Comparison of ENCODE assay signal across 8 mouse cellular contexts in the genomic region with DNA sequence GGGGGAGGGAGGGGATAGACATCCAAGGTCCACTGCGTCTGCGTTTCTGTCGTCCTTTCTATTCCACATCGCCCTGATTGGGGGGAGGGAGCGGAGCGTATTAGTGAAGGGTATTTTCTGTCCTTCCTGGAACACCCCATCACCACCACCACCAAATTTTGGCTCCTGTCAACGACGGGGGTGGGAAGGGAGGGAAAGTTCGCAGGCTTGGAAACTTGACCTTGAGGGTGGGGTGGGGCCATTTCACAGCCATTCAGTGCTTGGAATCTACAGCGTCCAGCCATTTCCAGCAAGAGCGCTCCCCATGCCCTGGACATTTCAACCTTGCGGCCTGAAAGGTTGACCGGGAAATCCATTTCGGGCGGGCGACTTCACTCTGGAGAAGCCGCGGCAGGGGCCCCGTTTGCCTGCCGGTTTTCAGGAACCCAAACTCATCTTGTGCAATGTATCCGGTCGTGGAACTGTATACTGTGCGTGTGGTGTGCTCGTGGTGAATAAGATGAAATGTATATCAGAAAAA. TPM values are rescaled to one million over a fixed set of nuclear protein-coding genes. Genes with fewer than 3 reads are reported as not detected.
DNase-seq lines count a peak whose midpoint lies in the region; ATAC-seq and TF ChIP-seq lines count a peak whose summit lies in the region.

No protein-coding gene starts in this region.

- no peak for TF ChIP-seq CTCF in E14TG2a.4 (conservative IDR thresholded peaks at IDR 0.05; ENCODE audit: low read length)

- H3K4me3 ChIP-seq in E14TG2a.4 (replicated peaks; ENCODE audit: low read length) = peak overlapping the region; percentile 60
- peak overlapping the region; percentile 34 for H3K4me3 ChIP-seq in embryonic facial prominence, embryonic 10.5 days
- H3K4me3 ChIP-seq in hindbrain, embryonic 14.5 days (replicated peaks; ENCODE audit: low read length) = peak overlapping the region; percentile 54
- peak overlapping the region; percentile 18 for H3K4me3 ChIP-seq in midbrain, embryonic 11.5 days (ENCODE audit: low read depth, low read length)
- no peak overlapping the region for H3K4me3 ChIP-seq in intestine, embryonic 16.5 days (ENCODE audit: low read length)

- no peak for ATAC-seq in hindbrain, embryonic 14.5 days (ENCODE audit: low FRiP score)
- no peak for ATAC-seq in midbrain, embryonic 11.5 days (ENCODE audit: low FRiP score)
- no peak for ATAC-seq in intestine, embryonic 16.5 days

- 3% methylated on average over 24 of the region's 24 CpGs for WGBS in embryonic facial prominence, embryonic 10.5 days
- WGBS in hindbrain, embryonic 14.5 days = under 1% methylated on average over 24 of the region's 24 CpGs
- WGBS in midbrain, embryonic 11.5 days = 2% methylated on average over 24 of the region's 24 CpGs
- 3% methylated on average over 24 of the region's 24 CpGs for WGBS in intestine, embryonic 16.5 days

- H3K9me3 ChIP-seq in E14TG2a.4 (ENCODE audit: low read length) = peaks cover 15% of the 10 kb centered on the region
- no peaks in the 10 kb centered on the region for H3K9me3 ChIP-seq in embryonic facial prominence, embryonic 10.5 days
- no peaks in the 10 kb centered on the region for H3K9me3 ChIP-seq in hindbrain, embryonic 14.5 days (ENCODE audit: control insufficient read depth, low read length)
- H3K9me3 ChIP-seq in midbrain, embryonic 11.5 days (ENCODE audit: control insufficient read depth, low read length) = no peaks in the 10 kb centered on the region
- no peaks in the 10 kb centered on the region for H3K9me3 ChIP-seq in intestine, embryonic 16.5 days (ENCODE audit: control insufficient read depth, low read length)

- peaks cover 98% of the 10 kb centered on the region for H3K27me3 ChIP-seq in E14TG2a.4 (ENCODE audit: insufficient read depth, low read length)
- H3K27me3 ChIP-seq in embryonic facial prominence, embryonic 10.5 days (replicated peaks; ENCODE audit: low read depth, poor library complexity, severe bottlenecking) = peaks cover 100% of the 10 kb centered on the region
- H3K27me3 ChIP-seq in hindbrain, embryonic 14.5 days (ENCODE audit: control insufficient read depth, insufficient read depth, low read length) = peaks cover 85% of the 10 kb centered on the region
- H3K27me3 ChIP-seq in midbrain, embryonic 11.5 days (ENCODE audit: control insufficient read depth, insufficient read depth, low read length) = peaks cover 82% of the 10 kb centered on the region
- peaks cover 82% of the 10 kb centered on the region for H3K27me3 ChIP-seq in intestine, embryonic 16.5 days (replicated peaks; ENCODE audit: control insufficient read depth, insufficient read depth, low read length)

- H3K27ac ChIP-seq in embryonic facial prominence, embryonic 10.5 days (replicated peaks) = no peak overlapping the region
- H3K27ac ChIP-seq in hindbrain, embryonic 14.5 days = peak overlapping the region; percentile 97
- H3K27ac ChIP-seq in midbrain, embryonic 11.5 days (ENCODE audit: low read depth, low read length) = no peak overlapping the region
- no peak overlapping the region for H3K27ac ChIP-seq in intestine, embryonic 16.5 days (ENCODE audit: low read length)

- peak overlapping the region; percentile 89 for H3K9ac ChIP-seq in hindbrain, embryonic 14.5 days
- 0 out of 2 replicates have a peak overlapping the region, but pooled peaks have one; percentile 30 for H3K9ac ChIP-seq in midbrain, embryonic 11.5 days (ENCODE audit: low read length)
- no peak overlapping the region for H3K9ac ChIP-seq in intestine, embryonic 16.5 days (ENCODE audit: low read depth, low read length)

- DNase-seq in embryonic facial prominence, embryonic 10.5 days (ENCODE audit: low spot score) = peak; percentile 50
- no peak for DNase-seq in hindbrain, embryonic 14.5 days (ENCODE audit: low spot score)
- DNase-seq in midbrain, embryonic 11.5 days (ENCODE audit: low spot score, missing footprints) = peak; percentile 95
- no peak for DNase-seq in right cerebral cortex, adult 2 months (ENCODE audit: low spot score in 2 of 2)
- DNase-seq in left cerebral cortex, postnatal 36 days (ENCODE audit: low spot score in 2 of 2) = no peak
- DNase-seq in urinary bladder, postnatal 36 days (ENCODE audit: low spot score in 2 of 2) = no peak

- H3K36me3 ChIP-seq in E14TG2a.4 (ENCODE audit: insufficient read depth, low read length) = no peaks in the 10 kb centered on the region
- no peaks in the 10 kb centered on the region for H3K36me3 ChIP-seq in embryonic facial prominence, embryonic 10.5 days (replicated peaks)
- H3K36me3 ChIP-seq in hindbrain, embryonic 14.5 days (replicated peaks; ENCODE audit: control insufficient read depth, insufficient read depth) = 0 out of 2 replicates have a peak, but pooled peaks cover 7% of the 10 kb centered on the region
- no peaks in the 10 kb centered on the region for H3K36me3 ChIP-seq in midbrain, embryonic 11.5 days (ENCODE audit: control insufficient read depth, insufficient read depth, low read length)
- no peaks in the 10 kb centered on the region for H3K36me3 ChIP-seq in intestine, embryonic 16.5 days (ENCODE audit: control insufficient read depth, insufficient read depth, low read length)

- H3K4me1 ChIP-seq in E14TG2a.4 (replicated peaks; ENCODE audit: low read depth, low read length) = peaks cover 49% of the 10 kb centered on the region
- peaks cover 40% of the 10 kb centered on the region for H3K4me1 ChIP-seq in embryonic facial prominence, embryonic 10.5 days
- H3K4me1 ChIP-seq in hindbrain, embryonic 14.5 days (replicated peaks; ENCODE audit: control insufficient read depth, insufficient read depth, low read length) = peaks cover 11% of the 10 kb centered on the region; the same call in 1 of the 2 replicates
- peaks cover 14% of the 10 kb centered on the region for H3K4me1 ChIP-seq in midbrain, embryonic 11.5 days (ENCODE audit: control insufficient read depth, insufficient read depth, low read length)
- H3K4me1 ChIP-seq in intestine, embryonic 16.5 days (ENCODE audit: control insufficient read depth, insufficient read depth, low read length) = peaks cover 4% of the 10 kb centered on the region

- intact Hi-C loops in left cerebral cortex, postnatal 36 days (cut with DNase I) = no loop called here

- peak overlapping the region; percentile 66 for H3K4me2 ChIP-seq in hindbrain, embryonic 14.5 days (replicated peaks)
- H3K4me2 ChIP-seq in midbrain, embryonic 11.5 days = peak overlapping the region; percentile 29
- H3K4me2 ChIP-seq in intestine, embryonic 16.5 days (ENCODE audit: low read depth, low read length) = no peak overlapping the region

RNA-seq across cellular contexts. Expression of a gene that starts 4.7 kb away (rescaled TPM):
- polyA plus RNA-seq in embryonic facial prominence, embryonic 10.5 days (2016; fragmentation: Nextera tagmentation; extraction: Ambion mirVana) = 0.05 and 0.15 TPM in 2 replicates
- 8.7 and 11.5 TPM in 2 replicates for polyA plus RNA-seq in hindbrain, embryonic 14.5 days (2014; fragmentation: Nextera tagmentation; extraction: Ambion mirVana)
- polyA plus RNA-seq in midbrain, embryonic 11.5 days (2014; fragmentation: Nextera tagmentation; extraction: Ambion mirVana) = 1.9 and 2.3 TPM in 2 replicates
- total RNA-seq in left cerebral cortex, postnatal 36 days (2021) = 10 to 100 TPM; 95.4 to 97.9 TPM
- not detected in 2 replicates for polyA plus RNA-seq in intestine, embryonic 16.5 days (2015; fragmentation: Nextera tagmentation; extraction: Ambion mirVana)

RNA-seq across cellular contexts. Expression of a gene that starts 9.5 kb away (rescaled TPM):
- 14.4 and 16.7 TPM in 2 replicates for polyA plus RNA-seq in embryonic facial prominence, embryonic 10.5 days (2016; fragmentation: Nextera tagmentation; extraction: Ambion mirVana)
- polyA plus RNA-seq in hindbrain, embryonic 14.5 days (2014; fragmentation: Nextera tagmentation; extraction: Ambion mirVana) = 14.6 TPM in 2 replicates
- polyA plus RNA-seq in midbrain, embryonic 11.5 days (2014; fragmentation: Nextera tagmentation; extraction: Ambion mirVana) = 15.3 and 16.0 TPM in 2 replicates
- total RNA-seq in left cerebral cortex, postnatal 36 days (2021) = 10 to 100 TPM; 12.1 to 13.1 TPM
- polyA plus RNA-seq in intestine, embryonic 16.5 days (2015; fragmentation: Nextera tagmentation; extraction: Ambion mirVana) = 1.0 and 3.8 TPM in 2 replicates

RNA-seq across cellular contexts. Expression of a gene that starts 50.0 kb away (rescaled TPM):
- 3.3 TPM in 2 replicates for polyA plus RNA-seq in embryonic facial prominence, embryonic 10.5 days (2016; fragmentation: Nextera tagmentation; extraction: Ambion mirVana)
- 20.0 and 20.8 TPM in 2 replicates for polyA plus RNA-seq in hindbrain, embryonic 14.5 days (2014; fragmentation: Nextera tagmentation; extraction: Ambion mirVana)
- polyA plus RNA-seq in midbrain, embryonic 11.5 days (2014; fragmentation: Nextera tagmentation; extraction: Ambion mirVana) = 3.2 and 3.3 TPM in 2 replicates
- total RNA-seq in left cerebral cortex, postnatal 36 days (2021) = 100 to 1,000 TPM; 125 to 129 TPM
- polyA plus RNA-seq in intestine, embryonic 16.5 days (2015; fragmentation: Nextera tagmentation; extraction: Ambion mirVana) = 3.5 and 4.0 TPM in 2 replicates

Comparison
In these comparisons a context has a peak if more than half of its experiments do, and no peak if none do; other contexts are left out.
1. DNase-seq: peak in embryonic facial prominence, embryonic 10.5 days (single experiment) and midbrain, embryonic 11.5 days (single experiment); none in hindbrain, embryonic 14.5 days (single experiment), right cerebral cortex, adult 2 months (0 of 2), left cerebral cortex, postnatal 36 days (0 of 2) and urinary bladder, postnatal 36 days (0 of 2).